Mouse (Mus musculus) kidney, postnatal 4 days (tissue): Measurements from ENCODE around the gene 5730522E02Rik.

Experiments used
- DNase-seq, 2 experiments: peaks; one replicate each; pipeline ENCODE4 v3.0.0; 2021; ENCODE audit warnings: mixed read lengths in 2 of 2

Gene 5730522E02Rik

DNA sequence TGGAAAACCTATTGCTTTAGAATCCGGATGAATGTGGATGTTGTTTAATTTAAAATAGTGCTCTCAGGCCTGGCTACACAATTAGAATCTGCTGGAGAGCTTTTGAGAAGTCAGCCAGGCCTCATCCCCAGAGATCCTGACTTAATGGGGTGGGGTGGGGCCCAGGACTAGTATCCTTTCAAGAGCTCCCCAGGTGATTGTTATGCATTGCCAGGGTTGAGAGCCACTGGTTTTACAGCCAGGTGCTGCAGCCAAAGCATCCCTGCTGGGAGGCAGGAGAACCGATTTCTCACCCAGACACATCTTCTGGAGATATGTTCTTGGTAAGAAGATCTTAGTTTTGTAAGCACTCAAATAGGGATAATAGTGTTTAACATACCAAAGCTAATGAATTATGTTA lies 216.4 kb downstream of the 5730522E02Rik start:
- DNase-seq: no peak

DNA sequence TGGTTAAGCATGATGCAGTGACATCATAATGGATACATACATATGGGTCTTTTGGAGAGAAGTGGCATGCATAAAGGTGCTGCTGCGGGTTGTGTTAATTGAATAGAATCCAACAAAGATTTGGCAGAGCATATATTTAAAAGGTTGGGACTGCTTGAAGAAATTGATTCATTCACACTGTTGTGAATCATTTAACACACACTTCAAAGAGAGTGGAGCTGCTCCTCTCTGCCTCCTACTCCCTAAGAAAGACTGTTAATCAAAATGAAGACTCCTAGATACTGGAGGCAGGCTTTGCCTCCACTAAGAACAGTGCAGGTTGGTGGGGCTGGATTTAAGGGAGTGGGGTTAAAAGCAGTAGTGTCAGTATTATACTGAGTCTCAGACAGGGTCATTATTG lies 218.3 kb downstream of the 5730522E02Rik start:
- DNase-seq: no peak

DNA sequence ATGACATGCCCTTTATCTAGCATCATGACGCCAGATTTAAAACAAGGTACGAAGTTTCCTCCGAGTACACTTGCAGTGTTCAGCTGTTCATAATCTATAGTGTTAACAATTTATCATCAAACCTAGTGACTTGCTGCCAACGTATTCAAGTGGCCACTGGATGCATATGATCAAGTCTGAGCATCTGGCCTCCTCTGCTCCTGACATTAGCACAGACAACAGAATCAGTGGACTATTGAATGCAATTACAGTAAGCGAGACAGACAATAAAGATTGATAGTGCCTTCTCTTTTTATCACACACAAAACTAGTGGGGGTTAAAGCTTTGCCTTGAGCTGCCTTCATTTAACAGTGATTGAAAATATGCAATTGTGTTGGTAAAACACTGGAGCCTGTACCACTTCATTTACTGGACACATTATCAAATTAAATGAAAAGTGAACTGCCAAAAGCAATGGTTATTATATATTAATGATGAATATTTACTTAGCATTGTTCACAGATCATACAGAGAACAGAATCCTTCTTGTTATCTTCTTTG lies 231.8 kb downstream of the 5730522E02Rik start:
- DNase-seq: no peak

DNA sequence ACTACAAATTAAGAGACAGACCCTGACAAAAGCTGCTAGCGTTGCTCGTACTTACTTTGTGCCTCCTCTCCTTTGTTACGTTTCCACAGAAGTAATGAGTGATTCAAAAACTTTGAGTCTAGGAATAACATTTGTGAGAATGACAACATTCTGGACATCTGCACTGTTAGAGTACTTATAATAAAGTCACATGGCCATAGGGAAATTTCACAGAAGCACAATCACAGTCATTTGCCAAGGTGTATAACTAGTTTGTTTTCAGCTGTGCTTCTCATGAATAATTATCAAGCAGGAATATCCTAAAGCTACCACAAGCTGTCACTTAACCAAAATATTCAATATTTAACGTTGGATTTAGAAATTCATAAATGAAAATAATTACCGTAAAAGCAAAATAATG lies 269.1 kb downstream of the 5730522E02Rik start:
- DNase-seq: no peak

DNA sequence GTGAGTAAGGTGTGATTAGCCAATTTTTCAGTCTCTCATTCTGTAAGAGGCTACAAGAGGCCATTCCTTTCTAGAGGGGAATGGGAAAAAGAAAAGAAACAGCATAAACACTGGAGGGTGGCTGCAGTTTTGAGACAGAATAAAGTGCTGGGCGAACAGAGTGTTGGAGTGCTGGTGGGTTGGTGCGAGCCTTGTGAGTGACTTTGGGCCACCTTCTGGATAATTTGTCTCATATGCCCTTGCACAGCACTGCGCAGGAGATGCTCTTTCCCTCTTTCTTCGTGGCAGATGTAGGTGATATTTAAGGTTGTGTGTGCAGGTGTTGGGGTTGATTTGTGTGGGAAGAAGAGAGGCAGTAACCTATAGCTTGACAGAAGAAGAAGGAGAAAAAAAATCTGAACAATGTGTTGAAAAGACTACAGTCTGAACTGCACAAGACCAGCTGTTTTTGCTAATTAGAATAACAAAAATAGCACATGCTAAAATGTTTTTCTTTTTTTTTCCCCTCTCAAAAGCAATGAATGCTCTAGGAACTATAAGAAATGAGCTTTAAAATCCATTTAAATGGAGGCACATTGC lies 269.8 kb downstream of the 5730522E02Rik start:
- DNase-seq: no peak

DNA sequence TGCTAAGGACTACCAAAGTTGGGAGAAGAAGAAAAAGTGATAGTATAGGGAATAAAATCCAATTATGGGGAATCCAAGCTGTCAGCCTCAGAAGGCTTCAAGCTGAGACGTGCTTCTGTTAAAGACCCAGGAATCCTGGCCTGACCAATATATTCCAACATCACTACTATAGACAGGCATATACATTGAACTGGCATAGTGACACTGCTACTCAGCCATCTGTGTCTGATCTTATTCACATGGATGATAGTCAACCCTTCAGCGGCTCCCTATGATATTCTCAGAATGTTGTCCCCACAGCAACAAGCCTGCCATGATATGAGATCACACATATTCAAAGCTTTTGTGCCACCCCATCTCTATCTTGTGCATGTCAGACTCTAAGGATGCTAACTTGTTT lies 284.3 kb downstream of the 5730522E02Rik start:
- DNase-seq: no peak

DNA sequence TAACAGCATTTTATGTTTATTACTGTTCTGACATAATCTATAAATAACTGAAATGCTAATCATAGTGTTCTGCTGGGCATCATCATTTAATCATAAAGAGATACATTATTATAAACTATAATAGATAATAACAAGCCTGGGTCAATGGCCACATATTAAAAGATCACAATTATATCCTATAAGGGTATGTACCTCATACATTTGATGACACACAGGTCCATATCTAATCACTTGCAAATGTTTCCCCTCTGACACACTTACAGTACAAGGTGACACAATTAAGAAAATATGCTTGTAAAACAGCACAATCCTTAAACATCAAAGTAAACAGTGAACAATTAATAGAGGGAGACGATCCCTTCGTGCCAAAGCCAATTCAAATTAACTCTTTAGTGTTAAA lies 308.2 kb downstream of the 5730522E02Rik start:
- no peak for DNase-seq

DNA sequence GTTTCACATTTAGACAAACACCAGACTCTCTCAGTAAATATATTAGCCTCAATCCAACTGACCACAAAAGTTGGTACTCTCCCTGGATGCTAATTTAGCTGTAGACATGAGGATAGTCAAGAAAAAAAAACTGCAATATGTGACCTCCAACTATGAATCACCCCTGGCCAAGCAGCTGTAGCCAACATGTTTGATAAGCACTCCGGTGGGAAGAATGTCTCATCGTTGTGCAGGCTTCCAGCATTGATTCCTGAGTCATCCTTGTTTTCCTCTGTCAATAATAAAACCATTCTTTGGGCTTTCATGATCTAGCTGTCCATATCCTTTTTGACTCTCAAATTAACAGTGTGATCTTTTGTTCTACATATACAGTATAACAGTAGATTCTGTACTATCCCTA lies 308.9 kb downstream of the 5730522E02Rik start:
- no peak for DNase-seq

DNA sequence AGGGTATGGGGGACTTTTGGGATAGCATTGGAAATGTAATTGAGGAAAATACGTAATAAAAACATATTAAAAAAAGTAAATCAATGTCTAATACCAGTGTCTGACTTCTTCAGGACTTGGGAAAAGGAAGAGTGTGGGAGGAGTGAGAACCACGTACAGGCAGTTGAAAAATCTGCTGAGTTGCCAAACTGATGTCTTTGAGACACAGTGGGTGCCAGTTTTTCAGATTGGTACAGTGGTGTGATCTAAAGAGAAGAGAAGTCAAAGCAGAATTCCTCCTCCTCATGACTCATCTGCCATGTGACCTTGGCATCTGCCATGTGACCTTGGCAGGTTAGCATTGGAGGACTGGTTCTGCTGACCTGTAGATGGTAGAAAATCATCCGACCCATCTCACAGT lies 316.7 kb downstream of the 5730522E02Rik start:
- DNase-seq: no peak

DNA sequence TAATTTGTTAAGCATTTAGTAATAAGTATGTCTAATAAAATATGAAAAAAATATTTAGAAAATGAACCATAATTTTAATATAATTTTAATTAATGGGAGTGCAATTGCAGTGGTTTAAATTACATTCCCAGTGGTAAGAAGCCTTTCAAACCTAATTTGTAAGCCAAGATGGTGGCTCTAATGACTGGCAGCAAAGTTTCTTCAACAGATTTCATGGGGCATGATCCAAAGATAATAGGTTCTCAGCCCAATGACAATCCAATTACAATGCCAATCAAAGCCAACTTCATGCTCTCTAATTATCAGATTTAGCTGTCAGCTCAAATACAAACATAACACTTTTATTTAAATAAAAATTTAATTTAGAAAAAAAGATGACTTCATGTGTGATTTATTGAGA lies 337.6 kb downstream of the 5730522E02Rik start:
- DNase-seq: no peak

DNA sequence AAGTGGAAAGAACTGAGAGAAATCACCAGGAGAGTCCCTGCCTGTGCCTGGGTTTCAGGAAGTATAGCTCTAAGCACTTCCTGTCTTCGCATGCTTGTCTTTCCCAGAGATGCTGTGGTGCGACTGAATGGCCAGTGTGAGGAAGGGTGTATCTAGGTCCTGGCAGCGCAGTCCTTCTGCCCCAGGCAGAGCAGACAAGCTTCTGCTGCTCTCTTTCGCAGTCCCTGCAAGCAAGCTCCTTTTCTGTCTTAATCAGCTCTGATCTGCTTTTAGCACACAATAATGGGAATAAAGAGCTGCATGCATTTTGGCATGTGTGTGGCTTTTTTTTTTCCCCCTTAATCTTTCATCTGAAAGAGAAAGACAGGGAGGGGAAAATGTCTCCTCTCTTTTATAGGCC lies 338.2 kb downstream of the 5730522E02Rik start:
- DNase-seq: no peak

DNA sequence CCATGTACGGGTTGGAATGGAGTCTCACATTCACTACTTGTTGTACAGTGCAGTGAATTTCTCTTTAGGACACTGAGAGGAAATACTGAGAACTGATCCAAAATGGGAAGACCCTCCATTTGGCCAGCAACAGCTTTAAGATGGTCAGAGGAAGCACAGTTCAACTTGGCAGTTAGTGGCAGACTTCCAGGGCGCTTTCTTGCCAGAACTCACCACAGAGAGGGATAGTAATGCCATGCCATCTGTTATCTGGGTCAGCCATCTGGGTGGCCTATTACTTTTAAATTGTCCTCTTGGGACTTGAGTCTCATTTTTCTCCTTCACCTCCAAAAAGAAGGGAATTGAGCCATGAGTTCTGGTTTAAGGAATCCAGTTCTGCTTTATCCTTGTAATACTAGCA lies 344.3 kb downstream of the 5730522E02Rik start:
- no peak for DNase-seq

DNA sequence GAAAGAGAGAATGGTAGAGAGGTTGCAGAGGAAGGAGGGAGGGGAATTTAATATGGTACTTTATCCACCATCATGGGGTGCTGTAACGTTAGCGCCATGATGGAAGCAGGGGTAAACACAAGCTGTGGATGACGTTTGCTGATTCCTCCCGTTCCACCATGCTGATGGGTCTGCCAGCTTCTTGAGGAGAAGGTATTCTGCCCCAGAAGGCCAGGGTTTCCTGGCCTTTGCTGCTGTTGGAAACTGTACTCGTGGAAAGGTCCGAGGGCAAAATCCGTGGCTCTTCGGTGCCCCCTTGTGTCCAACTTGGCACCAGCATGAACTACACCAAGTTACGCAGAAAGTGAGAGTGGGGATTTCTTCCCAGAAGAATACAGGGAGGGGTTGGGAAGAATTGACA lies 347.9 kb downstream of the 5730522E02Rik start:
- DNase-seq: peak; percentile 83 to 85

DNA sequence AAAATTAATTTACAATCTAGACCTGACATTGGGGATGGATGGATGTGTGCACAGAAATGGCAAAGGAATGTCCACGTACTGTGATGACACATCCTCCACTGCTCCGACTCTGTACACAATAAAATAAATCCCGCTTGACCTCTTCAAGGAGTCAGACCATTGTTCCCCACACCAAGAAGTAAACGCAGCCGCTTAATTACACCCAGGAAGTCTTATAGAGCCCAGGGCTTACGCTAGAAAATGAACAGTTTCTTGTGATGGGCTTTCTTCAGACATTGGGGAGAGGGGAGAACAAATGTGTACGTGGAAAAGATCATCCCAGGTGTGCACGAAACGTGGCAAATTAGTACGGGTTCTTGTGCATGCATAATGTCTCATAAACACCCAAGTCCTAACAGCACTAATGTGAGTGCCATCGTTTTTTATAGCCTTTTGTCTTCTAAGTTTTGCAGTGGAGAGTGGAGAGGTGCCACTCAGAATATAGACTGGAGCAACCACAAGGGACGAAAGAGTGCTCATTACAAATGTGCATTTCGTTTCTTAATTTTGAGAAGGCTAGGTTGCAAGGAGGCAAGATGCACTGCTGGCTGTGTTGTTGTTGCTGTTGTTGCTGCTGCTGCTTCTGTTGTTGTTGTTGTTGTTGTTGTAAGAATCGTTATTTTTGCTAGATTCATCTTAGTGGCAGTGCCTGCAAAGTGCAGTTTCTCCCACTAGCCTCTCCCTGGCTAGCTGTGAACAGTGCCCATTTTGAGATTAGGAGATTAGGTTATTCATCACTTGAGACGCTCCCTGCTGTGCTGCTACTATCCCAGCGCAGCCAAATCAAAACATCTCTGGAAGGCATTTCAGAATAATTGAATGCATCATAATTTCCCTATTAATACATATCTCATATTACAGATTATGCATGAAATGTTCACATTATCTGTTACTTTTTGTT lies 353.7 kb downstream of the 5730522E02Rik start:
- no peak for DNase-seq

DNA sequence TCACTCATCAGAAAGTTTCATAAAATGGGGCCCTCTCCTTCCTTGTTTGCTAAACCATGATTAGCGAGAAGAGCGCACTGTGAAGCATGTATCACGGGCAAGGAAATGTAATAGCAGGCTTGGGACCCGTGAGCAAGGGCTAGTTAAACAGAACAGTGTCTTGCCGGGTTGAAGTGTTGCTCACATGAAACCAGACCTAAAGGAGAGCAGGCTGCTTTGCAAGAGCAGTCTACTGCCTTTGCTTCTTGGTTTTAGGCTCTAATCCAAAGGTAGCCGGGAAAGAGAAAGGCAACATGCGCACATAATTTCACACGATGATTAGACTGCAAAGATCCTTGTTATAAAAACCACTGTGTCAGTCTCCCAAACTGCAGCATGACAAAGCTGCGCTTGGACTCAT lies 354.8 kb downstream of the 5730522E02Rik start:
- DNase-seq: no peak

DNA sequence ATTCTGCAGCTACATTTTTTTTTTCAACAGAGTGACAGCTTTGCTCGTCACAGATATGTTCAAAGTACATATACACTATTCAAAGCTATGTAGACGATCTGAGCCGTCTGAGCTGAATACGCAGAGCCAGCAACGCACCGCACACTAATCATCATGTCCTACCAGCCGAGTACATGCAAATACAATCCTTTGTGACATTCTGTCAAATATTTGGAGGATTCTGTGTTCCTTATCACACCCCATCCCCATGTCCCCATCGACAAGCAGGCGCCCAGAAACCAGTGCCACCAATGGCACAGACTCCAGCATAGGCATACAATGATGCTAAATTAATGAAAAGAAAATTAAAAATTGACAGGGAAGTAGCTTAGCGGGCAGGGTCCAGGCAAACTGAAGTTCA lies 356.3 kb downstream of the 5730522E02Rik start:
- no peak for DNase-seq

DNA sequence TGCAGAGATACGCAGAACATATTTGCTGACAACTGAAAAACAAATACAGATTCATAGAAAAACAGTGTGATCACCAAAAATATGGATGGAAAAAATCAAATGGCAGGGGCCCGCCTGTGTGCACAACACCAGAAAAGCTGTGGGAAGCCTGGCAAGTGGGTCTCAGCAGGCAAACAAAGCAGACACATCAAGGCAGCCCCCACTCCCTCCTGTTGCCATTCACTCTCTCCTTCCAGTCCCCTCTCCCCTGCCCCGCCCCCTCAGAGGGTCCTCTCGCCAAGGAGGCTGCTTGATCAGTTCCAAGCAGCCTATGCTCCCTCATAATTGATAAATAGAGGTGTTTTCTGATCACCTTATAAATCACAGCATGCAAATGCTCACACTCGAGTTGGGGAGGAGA lies 357.5 kb downstream of the 5730522E02Rik start:
- DNase-seq: no peak

DNA sequence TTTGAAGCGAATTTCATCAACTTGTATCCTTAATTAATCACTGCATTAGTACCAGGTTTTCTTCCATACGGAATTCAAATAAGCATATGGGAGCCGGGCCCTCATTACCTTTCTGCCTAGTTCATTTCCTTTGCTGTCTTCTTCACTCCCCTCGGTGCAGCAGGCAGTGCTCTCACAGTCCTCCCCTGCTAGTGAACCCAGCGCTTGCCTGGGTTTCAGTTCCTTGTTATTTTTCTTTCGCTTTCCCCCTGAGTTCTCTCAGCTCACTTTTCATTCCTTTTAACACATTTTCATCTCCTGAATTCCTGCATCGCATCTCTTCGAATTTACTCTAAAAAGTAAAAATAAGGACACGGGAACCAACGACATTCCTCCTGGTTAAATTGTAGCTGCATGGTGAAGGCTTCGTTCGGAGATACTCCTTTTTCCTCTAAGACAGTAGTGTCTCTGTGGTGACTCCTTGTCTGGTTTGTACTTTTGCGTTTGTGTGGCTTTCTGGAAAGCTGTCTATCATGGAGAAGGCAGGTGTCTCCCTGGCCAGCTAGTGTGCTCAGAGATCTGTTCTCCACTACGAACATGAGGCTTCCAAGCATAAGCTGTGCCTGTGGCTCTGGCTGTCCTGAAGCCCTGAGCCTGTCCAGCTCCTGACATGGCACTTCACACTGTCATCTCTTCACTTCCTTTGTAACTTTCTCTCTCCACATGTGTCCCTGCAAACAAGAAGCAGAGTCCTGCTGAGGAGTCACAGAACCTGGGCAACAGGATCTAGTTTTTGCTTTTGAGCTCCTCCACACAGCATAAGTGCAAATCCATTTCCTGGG lies 361.5 kb downstream of the 5730522E02Rik start:
- no peak for DNase-seq

DNA sequence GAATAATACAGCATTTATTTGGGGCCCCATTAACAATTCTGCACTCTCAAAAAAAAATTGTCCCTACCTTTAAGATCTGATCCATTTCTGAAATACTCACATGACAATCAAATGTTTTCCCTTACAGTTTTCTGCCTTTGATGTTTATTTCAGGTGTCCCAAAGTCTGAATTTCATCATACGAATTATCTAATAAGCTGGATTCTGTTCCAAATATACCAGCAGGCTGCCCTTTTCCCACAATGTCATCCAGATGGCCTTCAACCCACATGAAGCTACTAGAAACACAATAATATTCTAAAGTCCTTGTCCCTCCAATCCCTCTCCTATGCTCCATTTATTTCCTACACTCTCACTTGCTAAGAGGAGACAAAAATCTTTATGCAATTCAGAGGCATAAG lies 372.1 kb downstream of the 5730522E02Rik start:
- no peak for DNase-seq

DNA sequence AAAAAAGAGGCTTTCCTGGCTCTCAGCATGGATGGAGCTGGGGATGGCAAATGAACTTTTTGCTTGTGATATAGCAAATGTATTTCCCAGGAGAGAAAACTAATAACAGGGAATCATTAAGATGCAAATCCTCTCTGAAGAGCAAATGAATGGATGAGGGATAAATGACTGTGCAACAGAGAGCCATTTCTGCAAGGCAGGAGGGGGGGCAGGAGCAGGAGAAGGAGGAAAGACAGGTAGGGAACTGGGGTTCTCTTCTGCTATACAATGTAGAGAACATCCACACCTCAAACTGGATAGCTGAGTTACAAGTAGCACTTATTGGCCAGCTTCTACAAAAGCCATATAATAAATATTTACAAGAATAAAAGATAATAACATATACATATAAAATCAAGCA lies 390.8 kb downstream of the 5730522E02Rik start:
- no peak for DNase-seq

DNA sequence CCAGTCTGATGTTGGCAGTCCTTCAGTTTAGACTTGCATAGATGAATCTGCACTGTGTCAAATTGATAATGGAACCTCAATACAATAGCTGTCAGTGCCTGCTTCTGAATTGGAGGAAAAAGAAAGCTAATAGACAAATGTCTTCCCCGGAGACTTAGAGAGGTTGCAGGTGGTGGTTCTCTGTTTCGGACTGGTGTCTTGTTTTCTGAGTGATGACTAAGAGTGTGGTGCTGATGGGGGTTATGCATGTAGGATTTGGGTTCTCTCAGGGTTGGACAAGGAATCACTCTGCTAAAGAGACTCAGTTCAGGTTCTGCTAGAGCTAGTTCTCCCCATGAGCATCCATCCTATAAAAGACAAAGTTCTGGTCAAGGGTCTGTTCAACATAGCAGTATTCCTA lies 397.1 kb downstream of the 5730522E02Rik start:
- no peak for DNase-seq

DNA sequence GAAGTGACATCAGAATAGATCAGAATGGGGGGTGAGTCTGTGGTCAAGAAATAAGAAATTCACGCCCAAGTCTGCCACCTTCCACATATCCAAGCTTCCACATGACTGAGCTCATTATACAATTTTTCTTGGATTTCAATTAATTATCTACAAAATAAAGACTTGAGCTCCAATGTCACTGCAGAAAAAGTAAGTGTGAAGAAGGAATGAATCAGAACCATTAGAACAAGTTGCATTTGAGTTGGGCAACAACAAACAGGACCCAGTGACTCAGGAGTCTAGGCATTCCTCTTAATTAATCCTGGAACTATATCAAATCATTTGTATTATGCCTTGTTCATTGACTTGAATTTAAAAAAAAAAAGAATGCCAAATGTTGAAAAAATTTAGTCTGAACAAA lies 422.9 kb downstream of the 5730522E02Rik start:
- no peak for DNase-seq

DNA sequence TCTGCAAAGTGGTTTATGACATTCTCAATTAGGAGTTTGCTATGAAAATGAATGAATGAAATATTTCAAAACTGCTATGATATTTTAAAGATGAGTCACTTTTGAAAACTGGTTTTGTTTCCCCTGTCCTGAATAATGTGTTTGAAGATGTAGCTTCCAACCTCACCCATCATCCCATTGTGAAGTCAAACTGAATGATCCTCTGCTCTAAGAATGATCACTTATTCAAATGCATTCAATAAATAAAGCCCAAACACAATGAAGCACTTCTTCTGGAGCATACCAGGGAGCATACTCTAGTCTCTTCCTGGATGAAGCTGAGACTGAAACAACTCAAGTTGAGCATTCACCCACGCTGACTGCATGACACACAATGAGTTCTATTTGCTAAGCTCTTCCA lies 438.3 kb downstream of the 5730522E02Rik start:
- DNase-seq: no peak
